Mouse (Mus musculus): ENCODE results near the gene Ranbp10.
A peak's percentile ranks its signal among the peaks of the same experiment; 100 is the strongest.
"Not testable (repeated sequence)": the region's sequence is repeated elsewhere in the genome, so short reads cannot be mapped to it uniquely, and the experiment has no call there.

Ranbp10 gene

DNA sequence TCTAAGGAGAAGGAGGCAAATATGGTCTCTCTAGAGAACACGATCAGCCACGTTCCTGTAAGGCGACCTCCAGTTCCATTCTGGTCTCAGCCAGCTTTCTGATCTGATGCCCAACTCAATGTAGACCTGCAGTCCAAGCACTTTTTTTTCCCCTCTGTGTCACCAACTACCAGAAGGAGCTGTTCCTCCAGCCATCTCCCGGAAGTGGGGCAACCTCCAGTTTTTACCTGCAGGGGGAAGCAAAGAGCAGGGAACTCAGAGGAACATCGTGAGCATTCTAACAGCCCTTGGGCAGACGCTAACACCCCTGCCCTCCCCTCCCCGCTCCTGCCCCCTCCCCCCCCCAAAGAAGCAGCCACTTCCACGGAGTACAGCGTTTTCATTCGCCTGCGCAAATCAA lies 8.2 kb upstream of the Ranbp10 start:
- DNase-seq (ENCODE audit: low spot score in 2 of 2) = peak; percentile 80 to 86

DNA sequence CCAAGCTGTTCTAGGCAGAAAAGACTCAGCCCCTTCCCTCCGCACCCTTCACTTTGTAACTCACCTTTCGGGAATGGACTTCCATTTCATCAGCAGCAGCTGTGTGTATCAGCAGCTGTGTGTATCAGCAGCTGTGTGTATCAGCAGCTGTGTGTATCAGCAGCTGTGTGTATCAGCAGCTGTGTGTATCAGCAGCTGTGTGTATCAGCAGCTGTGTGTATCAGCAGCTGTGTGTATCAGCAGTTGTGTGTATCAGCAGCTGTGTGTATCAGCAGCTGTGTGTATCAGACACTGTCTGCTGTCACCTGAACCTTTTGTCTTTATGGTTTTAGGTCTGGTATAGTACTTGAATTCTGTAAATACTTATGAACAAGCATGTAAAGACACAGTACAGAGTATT lies 6.6 kb upstream of the Ranbp10 start:
- not testable (repeated sequence) for DNase-seq (ENCODE audit: low spot score in 2 of 2)

DNA sequence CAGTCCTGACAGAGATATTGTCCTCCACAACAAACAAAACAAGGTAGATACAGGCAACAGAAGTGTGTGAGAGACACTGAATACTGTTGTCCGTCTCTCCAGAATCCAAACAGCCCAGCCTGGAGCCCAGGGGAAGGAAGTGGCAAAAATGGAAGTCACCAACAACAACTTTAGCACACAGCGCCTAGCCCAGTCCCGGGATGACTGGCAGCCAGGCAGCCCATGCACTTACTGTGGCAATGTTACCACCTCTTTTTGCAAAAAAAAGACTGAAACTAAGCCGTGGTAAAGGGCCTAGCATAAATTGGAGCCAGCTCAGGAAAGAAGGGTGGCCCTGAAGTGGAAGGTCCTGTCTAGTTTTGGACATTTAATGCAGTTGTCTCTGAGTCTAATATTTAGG lies 771 bp downstream of the Ranbp10 start:
- DNase-seq (ENCODE audit: low spot score in 2 of 2) = no peak

DNA sequence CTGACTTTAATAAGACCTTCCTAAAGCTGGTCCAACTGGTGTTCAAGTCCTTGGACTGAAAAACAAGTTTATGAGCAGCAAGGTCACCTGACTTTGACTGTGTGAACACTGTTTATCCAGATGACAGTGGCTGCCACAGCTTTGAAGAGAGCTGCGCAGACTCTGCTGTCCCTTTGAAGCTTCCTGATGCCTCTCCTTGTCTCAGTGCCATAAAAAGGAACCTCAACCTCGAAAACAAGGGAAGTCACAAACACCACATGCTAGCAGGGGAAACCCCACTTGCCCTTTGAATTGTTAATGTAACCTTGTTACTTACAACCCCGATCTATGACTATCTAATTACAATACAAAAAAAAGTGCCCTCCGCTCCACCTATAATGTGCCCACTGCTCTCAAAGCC lies 1.6 kb downstream of the Ranbp10 start:
- DNase-seq (ENCODE audit: low spot score in 2 of 2) = peak; percentile 17 to 34

DNA sequence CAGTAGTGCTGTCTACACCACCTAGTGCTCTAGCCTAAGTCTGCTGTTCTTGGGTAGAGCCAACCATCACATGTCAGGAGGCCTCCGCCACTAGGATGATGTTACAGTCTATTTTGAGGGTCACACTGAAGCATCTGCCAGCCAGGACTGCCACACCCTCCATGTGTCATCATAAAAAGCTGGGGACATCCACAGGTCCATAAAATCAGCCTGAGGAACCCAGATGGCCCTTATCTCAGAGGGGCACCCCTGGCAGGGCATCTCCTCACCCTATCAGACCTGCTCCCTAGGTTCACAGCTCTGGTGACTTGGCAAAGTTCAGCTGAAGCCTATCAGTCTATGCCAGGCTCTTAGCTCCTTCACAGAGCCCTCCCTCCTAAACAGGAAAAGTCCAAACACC lies 6.2 kb downstream of the Ranbp10 start:
- peak; percentile 74 to 87 for DNase-seq (ENCODE audit: low spot score in 2 of 2)

DNA sequence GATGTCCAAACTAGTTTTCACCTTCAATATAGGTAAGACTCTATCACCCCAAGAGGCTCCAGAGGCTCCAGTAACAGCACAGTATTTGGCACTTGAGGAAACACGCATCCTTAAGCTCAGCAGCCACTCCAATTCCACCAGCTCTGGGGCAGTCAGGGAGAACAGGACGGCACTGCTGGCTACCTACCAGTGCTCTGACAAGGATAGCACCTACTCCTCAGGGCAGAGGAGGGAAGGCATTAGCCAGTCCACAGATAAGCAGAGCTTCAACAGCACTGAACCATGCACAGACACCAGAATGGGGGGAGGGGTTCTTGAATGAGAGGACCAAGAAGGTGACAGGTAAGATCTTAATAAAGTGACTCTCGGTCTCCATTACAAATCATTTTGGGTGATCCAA lies 7.5 kb downstream of the Ranbp10 start:
- DNase-seq (ENCODE audit: low spot score in 2 of 2) = peak in 1 of 2 experiments; percentile 35

DNA sequence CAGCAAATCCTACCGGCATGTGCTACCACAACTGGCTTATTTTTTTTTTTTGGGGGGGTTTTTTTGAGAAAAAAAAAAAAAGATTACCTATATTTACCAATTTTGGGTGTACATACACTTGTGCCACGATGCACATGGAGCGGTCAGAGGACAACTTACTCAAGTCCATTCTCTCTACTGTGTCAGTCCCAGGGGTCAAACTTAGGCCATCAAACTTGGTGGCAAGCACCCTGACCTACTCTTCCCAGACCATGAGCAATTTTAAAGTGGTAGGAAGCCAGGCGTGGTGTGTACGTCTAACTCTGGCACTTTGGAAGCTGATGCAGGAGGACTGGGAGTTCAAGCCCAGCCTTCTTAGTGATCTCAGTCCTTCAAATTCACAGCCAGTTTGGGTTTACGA lies 13.9 kb downstream of the Ranbp10 start:
- no peak for DNase-seq (ENCODE audit: low spot score in 2 of 2)

DNA sequence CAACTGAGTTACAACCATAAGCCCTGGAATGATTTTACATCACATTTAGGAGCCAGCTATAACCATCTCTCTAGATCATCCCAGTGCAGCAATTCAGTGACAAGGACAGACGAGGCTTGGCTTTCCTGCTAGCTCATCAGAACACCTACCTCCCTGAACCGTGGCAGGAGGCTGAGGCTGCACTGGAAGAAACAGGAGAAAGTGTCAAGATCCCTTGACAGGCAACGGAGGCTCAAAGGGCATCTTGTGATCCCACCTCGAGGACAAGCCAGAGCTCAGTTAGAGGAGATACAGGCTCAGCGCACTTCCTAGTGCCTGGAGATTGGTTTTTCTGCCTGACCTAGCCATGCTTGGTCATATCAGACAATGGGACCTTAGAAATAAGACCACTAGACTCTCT lies 14.6 kb downstream of the Ranbp10 start:
- no peak for DNase-seq (ENCODE audit: low spot score in 2 of 2)

DNA sequence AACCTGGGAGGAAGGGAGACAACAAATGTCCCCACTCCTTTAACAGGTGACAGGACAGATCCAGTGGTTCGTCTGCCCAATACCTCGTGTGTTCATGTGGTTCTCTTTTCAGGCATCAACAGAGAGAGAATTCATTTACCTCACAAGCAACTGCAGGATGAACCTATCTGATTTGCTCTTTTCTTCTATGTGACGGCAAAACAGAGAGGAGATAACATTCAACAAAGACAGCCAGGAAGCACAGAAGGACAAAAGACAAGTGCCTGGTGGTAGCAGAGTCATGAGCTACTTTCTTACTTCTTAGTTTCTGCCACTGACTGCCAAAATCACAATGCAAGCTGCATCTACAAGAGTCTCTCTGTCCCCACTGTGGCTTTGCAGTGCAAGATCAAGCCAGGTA lies 15.6 kb downstream of the Ranbp10 start:
- DNase-seq (ENCODE audit: low spot score in 2 of 2) = no peak

DNA sequence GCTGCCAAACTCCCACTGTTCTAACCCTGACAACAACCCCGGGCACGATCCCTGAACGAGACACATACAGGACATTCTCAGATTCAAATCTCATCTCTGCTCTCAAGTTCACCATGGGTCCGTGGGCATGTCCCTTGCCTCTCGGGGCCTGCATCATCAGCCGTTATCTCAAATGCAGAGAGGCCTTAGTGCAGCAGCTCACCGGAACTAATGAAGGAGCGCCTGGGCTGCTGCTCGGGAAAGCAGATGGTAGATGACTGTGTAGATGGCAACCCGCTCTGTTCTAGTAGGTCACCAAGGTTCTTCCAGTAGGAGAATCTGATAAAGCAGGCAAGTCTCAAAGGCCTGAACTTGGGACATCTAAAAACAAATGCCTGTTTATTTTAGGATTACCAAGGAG lies 16.1 kb downstream of the Ranbp10 start:
- no peak for DNase-seq (ENCODE audit: low spot score in 2 of 2)

DNA sequence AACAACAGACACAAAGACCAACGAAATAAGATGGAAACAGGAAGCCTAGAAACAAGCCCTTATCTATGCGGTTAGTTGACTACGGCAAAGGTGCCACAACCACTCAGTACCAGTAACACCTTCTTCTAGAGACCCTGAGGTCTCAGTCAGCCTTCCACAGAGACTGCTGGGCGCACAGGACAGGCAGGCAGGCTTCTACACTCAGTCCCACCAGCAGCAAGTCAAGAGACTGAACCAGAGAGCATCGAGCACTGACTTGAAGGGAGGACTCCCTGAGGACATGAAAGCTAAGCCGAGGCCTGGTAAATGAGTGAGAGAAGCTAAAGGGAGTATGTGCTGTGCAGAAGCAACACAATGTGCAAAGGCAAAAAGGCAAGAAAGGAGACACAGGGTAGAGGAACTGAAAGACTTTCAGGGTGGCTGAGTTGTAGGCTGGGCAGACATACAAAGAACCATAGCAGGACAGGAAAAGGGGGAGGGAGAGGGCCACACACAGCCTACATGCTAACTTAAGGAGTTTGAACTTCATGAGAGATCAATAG lies 16.8 kb downstream of the Ranbp10 start:
- DNase-seq (ENCODE audit: low spot score in 2 of 2) = peak; percentile 74 to 75

DNA sequence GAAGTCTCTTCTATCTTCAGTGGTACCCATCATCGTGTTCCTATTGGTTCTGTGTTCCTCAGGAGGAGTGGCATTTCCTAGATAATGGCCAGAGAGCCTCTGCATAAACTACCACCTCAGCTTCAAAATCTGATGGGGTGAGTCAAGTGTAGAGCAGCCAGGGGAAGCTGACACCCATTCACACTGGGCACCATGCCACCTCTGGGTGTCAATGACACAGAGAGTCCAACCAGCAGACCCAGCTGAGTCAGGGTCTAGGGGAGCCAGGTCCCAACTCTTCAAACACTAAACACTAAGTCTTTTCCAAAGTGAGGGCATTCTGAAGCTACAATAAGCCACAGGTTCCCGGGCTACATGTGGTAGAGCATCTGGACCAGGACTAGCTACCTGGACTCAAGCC lies 18.7 kb downstream of the Ranbp10 start:
- DNase-seq (ENCODE audit: low spot score in 2 of 2) = no peak

DNA sequence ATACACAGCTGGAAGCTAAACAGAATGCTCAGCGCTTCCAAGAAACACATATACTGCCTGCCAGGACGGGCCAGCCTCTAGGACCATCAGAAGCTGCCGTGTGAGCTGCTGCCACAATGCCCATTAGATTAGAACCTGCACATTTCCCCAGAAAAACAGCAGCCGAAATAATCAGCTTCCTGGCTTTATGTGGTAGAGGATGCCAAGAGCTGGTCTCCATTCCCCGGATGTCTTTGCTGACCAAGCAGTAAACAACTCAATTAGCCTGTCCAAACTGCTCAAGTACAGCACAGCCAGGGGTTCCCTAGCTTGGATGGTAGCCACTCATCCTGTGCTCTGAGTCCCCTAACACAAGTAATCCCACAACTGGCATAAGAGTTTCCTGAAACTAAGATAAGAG lies 19.4 kb downstream of the Ranbp10 start:
- no peak for DNase-seq (ENCODE audit: low spot score in 2 of 2)

DNA sequence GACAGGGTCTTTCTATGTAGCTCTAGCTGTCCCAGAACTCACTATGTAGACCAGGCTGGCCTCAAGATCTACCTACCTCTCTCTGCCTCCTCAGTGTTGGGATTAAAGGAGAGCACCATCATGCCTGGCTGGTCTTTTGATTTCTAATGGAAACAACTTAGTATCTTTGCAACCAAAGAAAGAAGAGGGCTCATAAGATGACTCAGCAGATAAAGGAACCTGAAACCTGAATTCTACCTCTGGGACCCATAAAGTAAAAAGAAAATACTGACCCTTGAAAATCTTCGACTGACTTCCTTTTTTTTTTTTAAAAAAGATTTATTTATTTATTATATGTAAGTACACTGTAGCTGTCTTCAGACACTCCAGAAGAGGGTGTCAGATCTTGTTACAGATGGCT lies 21.2 kb downstream of the Ranbp10 start:
- no peak for DNase-seq (ENCODE audit: low spot score in 2 of 2)

DNA sequence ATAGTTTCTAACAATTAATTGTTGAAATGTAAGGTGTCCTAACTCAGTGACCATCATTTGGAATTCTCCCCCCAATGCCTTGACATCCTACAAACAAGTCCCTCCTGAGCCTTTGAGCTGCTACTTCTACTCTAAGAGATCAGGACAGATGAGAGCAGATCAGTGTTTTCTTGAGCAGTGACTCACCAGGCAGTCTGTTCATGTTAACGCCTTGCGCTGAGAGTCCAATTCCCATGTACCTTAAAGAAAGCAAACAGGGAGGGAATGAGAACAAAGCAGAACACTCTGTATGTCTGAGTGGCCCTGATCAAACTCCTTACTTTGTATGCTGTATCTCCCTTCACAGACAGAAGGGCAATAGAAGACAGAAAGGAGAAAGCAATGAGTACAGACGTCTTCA lies 21.8 kb downstream of the Ranbp10 start:
- DNase-seq (ENCODE audit: low spot score in 2 of 2) = no peak

DNA sequence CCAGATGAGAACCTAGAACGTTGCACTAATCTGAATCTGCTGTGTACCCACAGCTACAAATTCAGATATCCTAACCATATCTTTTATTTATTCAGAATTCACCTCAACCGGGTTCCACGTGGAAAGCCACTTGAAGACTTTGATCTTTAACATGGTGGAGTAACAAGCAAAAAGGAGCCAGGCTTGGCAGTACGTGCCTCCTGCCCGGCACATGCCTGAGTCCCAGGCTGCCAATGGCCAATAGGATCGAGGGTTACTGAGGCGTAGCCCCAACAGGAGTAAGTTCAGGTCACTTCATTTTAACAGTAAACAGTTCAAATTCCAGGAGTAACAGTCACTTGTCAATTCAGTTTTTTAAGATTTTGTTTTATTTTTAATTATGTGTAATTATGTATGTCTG lies 22.4 kb downstream of the Ranbp10 start:
- DNase-seq (ENCODE audit: low spot score in 2 of 2) = no peak

DNA sequence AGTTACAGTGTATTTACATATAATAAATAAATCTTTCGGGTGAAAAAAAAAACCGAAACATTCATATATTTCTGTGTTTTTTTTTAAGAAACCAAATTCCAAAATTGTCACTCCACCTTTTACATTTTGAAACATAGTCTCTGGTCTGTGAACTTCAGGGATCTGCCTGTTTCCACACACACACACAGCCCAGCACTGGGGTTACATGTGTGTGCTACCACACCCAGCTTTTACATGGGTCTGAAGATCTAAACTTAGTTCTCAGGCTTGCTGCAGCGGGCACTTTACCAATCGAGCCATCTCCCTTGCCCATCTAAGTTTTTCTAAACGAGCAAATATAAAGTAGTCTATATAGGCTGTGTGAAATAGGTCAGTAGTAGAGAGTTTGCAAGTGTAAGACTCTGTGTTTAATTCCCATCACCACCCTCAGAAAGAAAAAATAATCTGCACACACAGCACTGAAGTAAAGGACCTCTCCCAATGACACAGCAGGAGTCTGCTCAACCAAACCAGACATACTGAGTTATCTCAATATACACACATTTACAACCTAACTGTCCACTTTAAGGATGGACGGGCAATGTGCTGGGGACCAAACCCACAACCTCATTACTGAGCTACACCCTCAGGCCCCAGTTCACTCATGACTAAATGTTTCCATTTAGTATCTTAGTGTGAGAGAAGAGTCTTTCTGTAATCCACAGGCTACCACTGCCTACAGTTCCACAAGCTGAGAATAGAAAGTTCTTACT lies 25.8 kb downstream of the Ranbp10 start:
- peak; percentile 30 to 63 for DNase-seq (ENCODE audit: low spot score in 2 of 2)

DNA sequence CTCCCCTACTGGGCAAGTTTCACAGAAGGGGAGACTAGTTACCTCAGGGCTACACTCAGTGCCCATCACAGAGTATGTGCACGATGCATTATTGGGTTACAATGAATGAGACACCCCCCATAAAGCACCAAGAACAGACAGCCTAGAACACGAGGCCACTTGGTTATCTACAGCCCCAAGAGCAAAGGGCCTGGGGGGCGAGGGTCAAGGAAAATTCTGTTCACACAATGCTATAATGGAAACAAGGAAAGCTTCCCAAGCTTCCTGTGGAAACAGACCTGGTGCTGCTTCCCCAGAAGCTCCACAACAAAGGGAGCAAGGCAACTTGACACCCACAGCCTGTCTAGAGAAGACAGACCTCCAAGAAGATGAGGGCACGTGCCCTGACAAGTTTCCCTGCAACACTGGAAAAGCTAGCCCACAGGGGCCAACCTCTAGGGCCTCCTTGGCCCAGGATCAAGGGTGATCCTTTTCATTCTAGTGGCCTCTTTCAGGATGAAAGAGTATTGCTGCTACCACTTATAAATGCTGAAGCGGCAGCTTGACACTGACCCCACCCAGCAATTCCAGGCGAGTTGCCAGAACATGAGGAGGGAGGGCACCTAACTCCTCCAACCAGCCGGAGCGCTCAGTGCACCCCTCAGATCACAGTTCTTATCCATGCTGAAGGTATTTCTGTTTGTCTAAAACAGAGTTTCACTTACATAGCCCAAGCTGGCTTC lies 27.9 kb downstream of the Ranbp10 start:
- DNase-seq (ENCODE audit: low spot score in 2 of 2) = peak; percentile 75 to 85

DNA sequence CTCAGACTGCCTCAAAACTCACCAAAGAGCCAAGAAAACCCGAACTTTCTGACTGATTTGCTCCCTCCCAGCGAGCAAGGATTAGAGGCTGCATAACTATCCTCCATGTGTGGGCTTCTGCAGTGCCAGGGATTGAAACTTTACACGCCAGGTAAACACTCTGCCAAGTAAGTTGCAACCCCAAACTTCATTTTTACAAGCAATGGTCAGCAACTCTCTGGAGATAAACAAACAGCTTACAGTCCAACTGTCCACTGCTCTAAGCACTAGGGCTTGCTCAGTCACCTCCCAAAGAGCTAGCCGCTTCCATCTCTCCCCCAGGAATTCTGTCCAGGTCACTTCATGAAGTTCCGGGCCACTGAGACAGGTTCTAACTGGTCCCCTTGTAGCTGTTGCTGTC lies 28.7 kb downstream of the Ranbp10 start:
- DNase-seq (ENCODE audit: low spot score in 2 of 2) = no peak

DNA sequence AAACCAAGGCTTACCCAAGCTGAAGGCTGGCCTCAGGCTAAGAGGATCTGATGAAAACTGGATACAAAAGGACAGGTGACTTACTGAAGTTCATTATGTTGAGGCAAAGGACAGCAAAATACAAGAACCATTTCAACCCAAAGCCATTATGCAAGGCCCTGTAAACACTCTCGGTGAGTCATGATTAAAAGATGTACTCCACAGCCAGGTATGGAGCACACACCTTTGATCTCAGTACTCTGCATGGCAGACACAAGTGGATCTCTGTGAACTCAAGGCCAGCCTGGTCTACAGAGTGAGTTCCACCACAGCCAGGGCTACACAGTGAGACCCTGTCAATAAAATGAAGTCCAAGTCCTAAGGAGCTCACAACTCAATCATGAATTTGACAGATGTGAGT lies 31.4 kb downstream of the Ranbp10 start:
- no peak for DNase-seq (ENCODE audit: low spot score in 2 of 2)

DNA sequence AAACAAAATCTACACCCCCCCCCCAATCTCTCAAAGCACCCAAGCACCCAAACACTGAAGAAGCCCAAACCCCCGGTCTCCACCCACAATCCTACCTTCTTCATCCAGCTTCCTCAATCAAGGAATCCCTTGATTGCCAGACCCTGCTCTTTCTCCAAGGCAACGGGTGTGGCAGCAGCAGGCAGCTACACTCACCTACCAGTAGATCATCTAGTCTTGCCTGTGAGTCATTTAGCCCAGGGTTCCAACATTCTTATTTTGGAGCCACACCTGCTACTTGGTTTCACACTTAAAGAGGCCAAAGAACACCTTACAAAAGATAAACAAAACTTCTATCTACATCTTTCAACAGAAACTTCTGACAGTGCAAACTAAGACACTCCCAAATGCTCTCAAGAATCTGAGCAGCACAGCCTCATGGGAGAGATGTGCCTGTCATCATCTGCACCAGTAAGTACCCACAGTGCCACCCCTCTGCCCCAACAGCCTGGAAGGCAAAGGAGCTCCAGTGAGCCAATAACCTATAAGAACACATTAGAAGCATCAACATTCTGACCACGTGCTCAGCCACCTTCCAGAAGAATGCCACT lies 33.0 kb downstream of the Ranbp10 start:
- DNase-seq (ENCODE audit: low spot score in 2 of 2) = no peak

DNA sequence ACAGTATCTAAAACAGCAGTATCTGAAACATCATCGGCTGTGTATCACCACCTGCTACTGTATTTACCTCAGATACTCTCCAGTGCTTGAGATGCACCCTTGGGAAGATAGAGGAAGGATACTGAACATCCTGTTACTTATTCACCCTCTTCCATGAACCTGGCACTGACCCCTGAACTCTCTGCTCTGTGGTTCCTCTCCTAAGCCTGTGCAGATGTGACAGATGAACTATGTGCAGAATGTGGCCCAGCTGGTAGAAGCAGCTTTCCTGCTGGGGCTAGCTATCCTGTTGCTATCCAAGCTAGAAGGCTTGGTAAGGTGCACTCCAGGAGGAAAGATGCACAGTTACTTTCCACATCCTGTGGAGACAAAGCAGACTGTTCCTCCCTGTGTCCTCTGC lies 33.8 kb downstream of the Ranbp10 start:
- no peak for DNase-seq (ENCODE audit: low spot score in 2 of 2)

DNA sequence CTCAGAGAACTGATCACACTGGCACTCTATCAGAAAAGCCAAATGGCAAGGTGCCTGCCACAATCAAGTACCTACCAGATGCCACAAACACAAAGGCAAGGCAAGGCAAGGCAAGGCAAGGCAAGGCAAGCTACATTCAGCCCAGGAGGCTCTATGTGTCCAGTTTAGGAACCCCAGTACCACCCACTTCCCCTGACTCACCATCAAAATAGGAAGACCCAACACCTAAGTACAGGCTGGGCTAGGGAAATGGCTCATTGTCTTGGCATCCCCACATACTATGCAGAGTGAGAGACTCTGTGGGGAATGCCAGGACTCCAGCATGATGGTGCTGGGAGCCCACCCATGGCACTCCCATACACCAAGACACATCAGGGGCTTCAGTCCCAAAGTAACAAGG lies 37.5 kb downstream of the Ranbp10 start:
- no peak for DNase-seq (ENCODE audit: low spot score in 2 of 2)

Data from spleen, postnatal 36 days (tissue).